Mouse (Mus musculus) midbrain, embryonic 13.5 days (tissue): ENCODE measurements at regions not wholly inside any gene's neighbourhood (a gene's known extent, or its start where the extent isn't known, plus 50 kb on each side); places are given as distances from the start of the nearest gene placed in this dataset.

ENCODE experiments used
- ATAC-seq: fragments of 200-750 bp; cut with Nextera tagmentation; 2 replicates; pipeline ENCODE4 v1.8.0; 2017; ENCODE audit warnings: mild to moderate bottlenecking, moderate TSS enrichment, moderate library complexity
- H3K27ac ChIP-seq: fragments of 300-500 bp; sonication (generic); 2 replicates; pipeline ENCODE4 v1.5.1; 2015; ENCODE audit warnings: inconsistent platforms, mild to moderate bottlenecking, moderate library complexity
- H3K27me3 ChIP-seq: fragments of 300-500 bp; sonication (generic); 2 replicates; pipeline ENCODE4 v1.6.1; 2015; ENCODE audit warnings: mild to moderate bottlenecking, inconsistent platforms
- H3K36me3 ChIP-seq: fragments of 300-500 bp; sonication (generic); 2 replicates; pipeline ENCODE4 v1.6.1; 2015; ENCODE audit warnings: mild to moderate bottlenecking, inconsistent platforms
- H3K4me1 ChIP-seq: fragments of 300-500 bp; sonication (generic); replicated peaks from 2 replicates; pipeline ENCODE4 v1.6.1; 2015; ENCODE audit warnings: inconsistent platforms
- H3K4me2 ChIP-seq: fragments of 300-500 bp; sonication (generic); replicated peaks from 2 replicates; pipeline ENCODE4 v1.6.1; 2015; ENCODE audit warnings: moderate library complexity, mild to moderate bottlenecking, inconsistent platforms
- H3K4me3 ChIP-seq: fragments of 300-500 bp; sonication (generic); replicated peaks from 2 replicates; pipeline ENCODE4 v1.5.1; 2015; ENCODE audit warnings: mild to moderate bottlenecking, inconsistent platforms
- H3K9ac ChIP-seq: fragments of 300-500 bp; sonication (generic); replicated peaks from 2 replicates; pipeline ENCODE4 v1.6.1; 2015; ENCODE audit warnings: mild to moderate bottlenecking, inconsistent platforms
- H3K9me3 ChIP-seq: fragments of 300-500 bp; sonication (generic); 2 replicates; pipeline ENCODE4 v1.6.1; 2016; ENCODE audit warnings: mild to moderate bottlenecking, inconsistent platforms
- WGBS: fragments of 180-500 bp; shearing (Covaris S2); methylation state at CpG from one replicate; pipeline ENCODE4 v1.1.7; 2015; 5-methylcytosine and 5-hydroxymethylcytosine counted together

- peak; percentile 27; the same call in 1 of the 2 replicates for ATAC-seq
- H3K4me1 ChIP-seq: no peaks in the 10 kb centered on the region
- no peaks in the 10 kb centered on the region for H3K9me3 ChIP-seq
- H3K4me2 ChIP-seq: no peak overlapping the region
- no peak overlapping the region for H3K9ac ChIP-seq
- H3K4me3 ChIP-seq: no peak overlapping the region
- H3K27ac ChIP-seq: no peak overlapping the region
- H3K36me3 ChIP-seq: no peaks in the 10 kb centered on the region
- no peaks in the 10 kb centered on the region for H3K27me3 ChIP-seq
- 47% methylated on average over 3 of the region's 3 CpGs for WGBS
These were observed 515.1 kb downstream of the Insc start for GRCm38 (mm10) chr7:115258626-115259025.

- 88% methylated on average over 2 of the region's 2 CpGs for WGBS
- no peaks in the 10 kb centered on the region for H3K4me1 ChIP-seq
These were observed 519.6 kb downstream of the Insc start for GRCm38 (mm10) chr7:115263082-115263481.

GRCm38 (mm10) chr7:115266141-115266540, 522.6 kb downstream of the Insc start:
- 95% methylated on average over 4 of the region's 4 CpGs for WGBS
- no peaks in the 10 kb centered on the region for H3K9me3 ChIP-seq
- no peaks in the 10 kb centered on the region for H3K27me3 ChIP-seq
- H3K9ac ChIP-seq: no peak overlapping the region
- H3K27ac ChIP-seq: no peak overlapping the region
- H3K36me3 ChIP-seq: no peaks in the 10 kb centered on the region
- no peak overlapping the region for H3K4me2 ChIP-seq
- H3K4me3 ChIP-seq: no peak overlapping the region
- ATAC-seq: no peak
- 0 out of 2 replicates have a peak, but pooled peaks cover 4% of the 10 kb centered on the region for H3K4me1 ChIP-seq

More at GRCm38 (mm10) chr7:115263082-115263481, 519.6 kb downstream of the Insc start:
- H3K9me3 ChIP-seq: no peaks in the 10 kb centered on the region
- ATAC-seq: no peak
- no peak overlapping the region for H3K4me3 ChIP-seq
- no peaks in the 10 kb centered on the region for H3K27me3 ChIP-seq
- no peak overlapping the region for H3K9ac ChIP-seq
- no peak overlapping the region for H3K27ac ChIP-seq
- H3K36me3 ChIP-seq: no peaks in the 10 kb centered on the region
- H3K4me2 ChIP-seq: no peak overlapping the region

- Histone ChIP-seq H3K27me3 (no peaks in the 10 kb centered on the region), H3K9me3 (no peaks in the 10 kb centered on the region), H3K27ac (no peak overlapping the region), H3K9ac (no peak overlapping the region), H3K4me2 (no peak overlapping the region), H3K4me1 (0 out of 2 replicates have a peak, but pooled peaks cover 4% of the 10 kb centered on the region), H3K36me3 (no peaks in the 10 kb centered on the region), H3K4me3 (no peak overlapping the region)
- 20% methylated on average over 2 of the region's 2 CpGs for WGBS
- no peak for ATAC-seq
These were observed 527.3 kb downstream of the Insc start for GRCm38 (mm10) chr7:115270803-115271202.

- Histone ChIP-seq H3K9ac (no peak overlapping the region), H3K4me3 (no peak overlapping the region), H3K36me3 (no peaks in the 10 kb centered on the region), H3K4me1 (0 out of 2 replicates have a peak, but pooled peaks cover 4% of the 10 kb centered on the region), H3K27me3 (no peaks in the 10 kb centered on the region), H3K4me2 (no peak overlapping the region), H3K27ac (no peak overlapping the region), H3K9me3 (no peaks in the 10 kb centered on the region)
- 38% methylated on average over 3 of the region's 3 CpGs for WGBS
- ATAC-seq: no peak
These were observed 531.3 kb downstream of the Insc start for GRCm38 (mm10) chr7:115274836-115275235.

- ATAC-seq: no peak
- 56% methylated on average over 7 of the region's 7 CpGs for WGBS
These were observed 547.4 kb downstream of the Insc start for GRCm38 (mm10) chr7:115290801-115291417.

GRCm38 (mm10) chr7:115294655-115295230, 551.2 kb downstream of the Insc start:
- Histone ChIP-seq H3K4me1 (peaks cover 13% of the 10 kb centered on the region; the same call in 1 of the 2 replicates), H3K27ac (no peak overlapping the region), H3K27me3 (no peaks in the 10 kb centered on the region; the same call in 1 of the 2 replicates), H3K4me3 (no peak overlapping the region), H3K36me3 (no peaks in the 10 kb centered on the region), H3K9ac (no peak overlapping the region), H3K9me3 (no peaks in the 10 kb centered on the region), H3K4me2 (no peak overlapping the region)
- ATAC-seq: no peak
- 69% methylated on average over 10 of the region's 10 CpGs for WGBS

More at GRCm38 (mm10) chr7:115290801-115291417, 547.4 kb downstream of the Insc start:
- Histone ChIP-seq H3K9ac (no peak overlapping the region), H3K27ac (no peak overlapping the region), H3K4me3 (no peak overlapping the region), H3K36me3 (no peaks in the 10 kb centered on the region), H3K4me2 (no peak overlapping the region), H3K27me3 (no peaks in the 10 kb centered on the region; the same call in 1 of the 2 replicates), H3K4me1 (peaks cover 13% of the 10 kb centered on the region; the same call in 1 of the 2 replicates), H3K9me3 (no peaks in the 10 kb centered on the region)

GRCm38 (mm10) chr7:115300241-115300640, 556.7 kb downstream of the Insc start:
- Histone ChIP-seq H3K4me3 (no peak overlapping the region), H3K9me3 (no peaks in the 10 kb centered on the region), H3K36me3 (no peaks in the 10 kb centered on the region), H3K4me1 (peaks cover 4% of the 10 kb centered on the region; the same call in 1 of the 2 replicates), H3K9ac (no peak overlapping the region), H3K27ac (no peak overlapping the region), H3K27me3 (no peaks in the 10 kb centered on the region), H3K4me2 (no peak overlapping the region)
- no peak for ATAC-seq
- WGBS: 87% methylated on average over 8 of the region's 8 CpGs

GRCm38 (mm10) chr7:115308377-115308776, 564.9 kb downstream of the Insc start:
- no peak overlapping the region for H3K27ac ChIP-seq
- peaks cover 3% of the 10 kb centered on the region; the same call in 1 of the 2 replicates for H3K4me1 ChIP-seq
- ATAC-seq: no peak
- no peak overlapping the region for H3K9ac ChIP-seq
- no peak overlapping the region for H3K4me2 ChIP-seq
- H3K9me3 ChIP-seq: no peaks in the 10 kb centered on the region
- H3K36me3 ChIP-seq: no peaks in the 10 kb centered on the region
- WGBS: 95% methylated on average over 4 of the region's 4 CpGs
- H3K27me3 ChIP-seq: 0 out of 2 replicates have a peak, but pooled peaks cover 3% of the 10 kb centered on the region
- H3K4me3 ChIP-seq: no peak overlapping the region

- Histone ChIP-seq H3K27ac (no peak overlapping the region), H3K36me3 (no peaks in the 10 kb centered on the region), H3K4me2 (no peak overlapping the region), H3K27me3 (0 out of 2 replicates have a peak, but pooled peaks cover 3% of the 10 kb centered on the region), H3K4me1 (peaks cover 3% of the 10 kb centered on the region; the same call in 1 of the 2 replicates), H3K9ac (no peak overlapping the region), H3K9me3 (no peaks in the 10 kb centered on the region), H3K4me3 (no peak overlapping the region)
- ATAC-seq: peak; percentile 60
- WGBS: 73% methylated on average over 5 of the region's 5 CpGs
These were observed 567.1 kb downstream of the Insc start for GRCm38 (mm10) chr7:115310400-115311225.

- Histone ChIP-seq H3K36me3 (no peaks in the 10 kb centered on the region), H3K27me3 (no peaks in the 10 kb centered on the region), H3K4me2 (no peak overlapping the region), H3K4me1 (peaks cover 8% of the 10 kb centered on the region; the same call in 1 of the 2 replicates), H3K9ac (no peak overlapping the region), H3K4me3 (no peak overlapping the region), H3K27ac (no peak overlapping the region), H3K9me3 (no peaks in the 10 kb centered on the region)
- WGBS: 66% methylated on average over 4 of the region's 4 CpGs
- 0 out of 2 replicates have a peak, but pooled peaks have one; percentile 20 for ATAC-seq
These were observed 576.0 kb downstream of the Insc start for GRCm38 (mm10) chr7:115319504-115319903.

- Histone ChIP-seq H3K9me3 (no peaks in the 10 kb centered on the region), H3K4me2 (no peak overlapping the region), H3K9ac (no peak overlapping the region), H3K4me1 (peaks cover 8% of the 10 kb centered on the region; the same call in 1 of the 2 replicates), H3K27ac (no peak overlapping the region), H3K36me3 (no peaks in the 10 kb centered on the region), H3K4me3 (no peak overlapping the region), H3K27me3 (no peaks in the 10 kb centered on the region)
- ATAC-seq: no peak
- WGBS: 82% methylated on average over 5 of the region's 5 CpGs
These were observed 579.5 kb downstream of the Insc start for GRCm38 (mm10) chr7:115322989-115323388.
